Mouse (Mus musculus): ENCODE data around the gene Kif2a. TPM values are rescaled to one million over a fixed set of nuclear protein-coding genes. Genes with fewer than 3 reads are reported as not detected.
"Not testable (repeated sequence)": the region's sequence is repeated elsewhere in the genome, so short reads cannot be mapped to it uniquely, and the experiment has no call there.

Gene Kif2a
- total RNA-seq, 2 experiments from 2014 or later, result 92.4 to 108 TPM

DNA sequence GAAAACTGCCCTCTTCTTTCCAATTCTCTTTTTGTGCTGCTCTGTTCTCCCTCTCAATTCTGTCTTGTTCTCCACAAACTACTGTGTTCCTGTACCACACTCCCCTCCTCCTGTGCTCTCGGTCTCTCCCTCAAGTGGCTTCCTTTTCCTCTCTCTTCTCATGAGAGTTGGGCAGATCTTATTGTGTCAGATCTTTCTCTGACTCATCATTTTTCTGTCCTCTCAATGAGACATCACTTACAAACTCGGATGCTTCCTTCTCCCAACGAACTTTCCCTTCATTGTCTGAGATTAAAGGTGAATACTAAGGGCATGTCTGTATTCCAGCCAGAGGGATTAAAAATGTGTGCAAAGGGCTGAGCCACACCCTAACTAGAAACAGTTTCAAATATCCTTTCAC is 3.7 kb upstream of the Kif2a start:
- intact Hi-C loops (cut with DNase I), result no loop called here
- DNase-seq (ENCODE audit: low spot score in 2 of 2), result no peak

DNA sequence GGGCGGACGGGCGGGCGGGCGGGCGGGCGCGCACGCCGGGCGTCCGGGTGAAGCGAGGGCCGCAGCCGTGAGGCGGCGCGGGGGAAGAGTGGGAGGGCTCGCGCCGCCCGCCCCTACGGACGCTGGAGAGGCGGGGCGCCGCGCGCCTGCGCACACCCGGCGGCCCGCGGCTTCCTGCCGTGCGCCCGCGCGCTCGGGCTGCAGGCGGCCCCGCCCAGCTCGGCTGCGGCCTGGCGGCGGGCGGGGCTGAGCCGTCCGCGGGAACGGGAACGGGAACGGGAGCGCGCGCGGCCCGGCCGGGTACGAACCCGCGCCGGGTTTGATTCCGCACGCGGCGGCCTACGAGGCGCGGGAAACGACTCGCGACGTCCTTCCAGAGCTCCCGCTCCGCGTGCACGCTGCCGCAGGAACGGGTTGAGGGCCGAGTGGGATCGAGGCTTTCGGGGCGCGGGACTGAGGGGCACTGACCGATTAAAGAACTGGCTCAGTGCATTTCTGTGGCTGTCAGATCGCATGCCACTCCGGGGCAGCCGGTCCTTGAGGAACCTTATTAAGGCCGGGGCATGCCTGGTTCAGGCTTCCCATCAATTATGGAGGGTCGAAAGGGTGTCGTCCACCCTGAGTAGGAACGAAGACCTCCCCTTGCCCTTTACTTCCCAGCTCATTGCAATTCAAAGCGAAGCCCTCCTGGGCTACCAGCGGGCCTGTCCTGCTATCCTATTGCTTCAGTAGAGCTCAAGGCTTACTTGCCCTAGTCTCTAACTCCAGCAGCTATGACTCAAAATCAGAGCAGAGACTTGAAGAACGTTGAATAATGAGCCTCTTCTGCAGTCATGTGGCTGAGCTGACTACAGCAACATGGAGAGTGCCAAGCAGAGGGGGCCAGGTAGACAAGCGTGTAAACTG is 593 bp upstream of the Kif2a start:
- intact Hi-C loops (cut with DNase I), result loop anchor here (5.0 kb wide), 1 partner anchor 80 kb away; no protein-coding TSS in a partner anchor
- DNase-seq (ENCODE audit: low spot score in 2 of 2), result peak; percentile 69 to 85

DNA sequence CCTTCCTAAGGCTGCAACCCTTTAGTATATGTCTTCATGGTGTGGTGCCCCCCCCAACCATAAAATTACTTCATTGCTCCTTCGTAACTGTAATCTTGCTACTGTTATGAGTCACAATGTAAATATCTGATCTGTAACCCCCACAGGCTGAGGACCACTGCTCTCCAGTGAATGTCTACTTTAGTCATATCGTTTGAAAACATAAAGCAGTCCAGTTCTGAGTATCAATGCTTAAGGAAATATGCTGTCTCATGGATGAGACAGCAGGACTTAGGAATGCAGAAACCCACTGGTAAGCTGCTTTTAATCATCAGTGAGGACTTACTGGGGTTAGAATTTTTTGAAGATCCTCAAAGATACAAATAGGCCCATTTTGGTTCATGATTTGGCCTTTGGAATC is 2.5 kb downstream of the Kif2a start:
- intact Hi-C loops (cut with DNase I), result no loop called here
- no peak for DNase-seq (ENCODE audit: low spot score in 2 of 2)

DNA sequence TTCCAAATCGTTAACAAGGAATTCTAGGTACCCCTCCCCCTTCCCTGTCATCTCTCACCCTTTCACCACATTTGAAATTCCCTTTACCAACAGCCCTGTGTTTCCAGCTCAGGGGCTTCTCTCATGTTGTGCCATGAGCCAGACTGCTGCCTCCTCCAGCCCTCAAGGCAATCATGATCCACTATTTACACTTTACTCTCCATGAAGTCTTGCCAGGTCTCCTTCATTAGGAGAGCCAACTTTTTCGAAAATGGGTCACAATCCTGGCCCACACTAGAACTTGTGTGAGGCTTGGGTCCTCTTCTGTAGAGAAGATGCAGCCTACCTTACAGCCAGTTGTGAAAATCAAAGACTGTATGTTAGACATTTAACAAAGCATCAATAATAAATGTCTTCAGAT is 8.0 kb downstream of the Kif2a start:
- intact Hi-C loops (cut with DNase I), result no loop called here
- DNase-seq (ENCODE audit: low spot score in 2 of 2), result no peak

DNA sequence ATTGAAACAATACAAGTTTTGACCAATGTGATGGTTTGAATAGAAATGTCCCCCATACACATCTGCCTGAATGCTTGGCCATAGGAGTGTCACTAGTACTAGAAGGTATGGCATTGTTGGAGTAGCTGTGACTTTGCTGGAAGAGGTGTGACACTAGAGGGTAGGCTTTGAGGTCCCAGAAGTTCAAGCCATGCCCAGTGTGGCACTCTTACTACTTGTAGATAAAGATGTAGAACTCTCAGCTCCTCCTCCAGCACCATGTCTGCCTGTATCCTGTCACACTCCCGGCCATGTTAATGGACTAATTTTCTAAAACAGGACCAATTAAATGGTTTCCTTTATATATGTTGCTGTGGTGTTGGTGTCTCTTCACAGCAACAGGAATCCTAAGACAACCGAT is 10.3 kb downstream of the Kif2a start:
- intact Hi-C loops (cut with DNase I), result no loop called here
- DNase-seq (ENCODE audit: low spot score in 2 of 2), result no peak

DNA sequence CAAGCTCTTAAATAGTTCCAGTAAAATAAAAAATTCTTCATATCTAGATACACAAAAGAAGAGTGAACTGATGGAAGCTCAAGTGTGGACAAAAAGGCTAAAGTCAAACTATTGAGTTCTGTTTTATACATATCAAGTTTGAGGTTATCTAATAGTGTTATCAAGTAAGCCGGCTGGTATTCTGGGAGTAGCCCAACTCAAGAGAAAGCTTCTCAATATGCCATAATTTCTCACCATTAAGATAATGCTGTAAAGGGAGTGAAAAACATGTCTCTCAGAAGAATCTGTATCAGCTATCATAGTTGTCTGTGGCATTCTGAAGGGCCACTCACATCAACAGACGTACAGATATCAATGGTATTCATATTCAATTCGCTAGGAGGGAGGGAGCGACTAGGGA is 13.8 kb downstream of the Kif2a start:
- no peak for DNase-seq (ENCODE audit: low spot score in 2 of 2)
- intact Hi-C loops (cut with DNase I), result no loop called here

DNA sequence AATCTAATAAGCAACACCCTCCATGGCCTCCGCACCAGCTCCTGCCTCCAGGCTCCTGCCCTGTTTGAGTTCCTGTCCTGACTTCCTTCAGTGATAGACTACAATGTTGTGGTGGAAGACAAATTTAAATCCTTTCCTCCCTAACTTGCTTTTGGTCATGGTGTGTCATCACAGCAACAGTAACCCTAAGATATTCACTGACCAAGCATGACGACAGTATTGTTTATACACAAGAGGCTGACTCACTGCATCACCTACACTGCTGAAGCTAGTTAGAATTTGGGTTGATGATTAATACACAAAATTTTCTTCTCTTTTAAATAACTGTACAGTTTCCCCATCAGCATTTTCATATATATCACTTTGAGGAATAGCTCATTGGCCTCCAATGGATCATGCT is 18.7 kb downstream of the Kif2a start:
- no peak for DNase-seq (ENCODE audit: low spot score in 2 of 2)

DNA sequence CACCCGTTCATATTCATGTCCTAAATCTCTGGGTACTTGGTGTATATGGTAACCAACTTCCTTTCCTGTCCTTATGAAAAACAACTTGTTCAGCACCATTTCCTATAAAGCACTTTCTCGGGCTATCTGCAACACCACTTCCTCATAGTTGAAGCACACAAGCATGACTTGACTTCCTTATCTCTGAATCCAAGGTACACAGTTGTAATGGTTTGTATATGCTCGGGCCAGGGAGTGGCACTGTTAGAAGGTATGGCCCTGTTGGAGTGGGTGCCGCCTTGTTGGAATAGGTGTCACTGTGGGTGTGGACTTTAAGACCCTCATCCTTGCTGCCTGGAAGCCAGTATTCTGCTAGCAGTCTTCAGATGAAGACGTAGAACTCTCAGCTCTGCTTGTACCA is 23.3 kb downstream of the Kif2a start:
- no peak for DNase-seq (ENCODE audit: low spot score in 2 of 2)
- intact Hi-C loops (cut with DNase I), result no loop called here

More for the DNA sequence above, 18.7 kb downstream of the Kif2a start:
- intact Hi-C loops (cut with DNase I), result no loop called here

DNA sequence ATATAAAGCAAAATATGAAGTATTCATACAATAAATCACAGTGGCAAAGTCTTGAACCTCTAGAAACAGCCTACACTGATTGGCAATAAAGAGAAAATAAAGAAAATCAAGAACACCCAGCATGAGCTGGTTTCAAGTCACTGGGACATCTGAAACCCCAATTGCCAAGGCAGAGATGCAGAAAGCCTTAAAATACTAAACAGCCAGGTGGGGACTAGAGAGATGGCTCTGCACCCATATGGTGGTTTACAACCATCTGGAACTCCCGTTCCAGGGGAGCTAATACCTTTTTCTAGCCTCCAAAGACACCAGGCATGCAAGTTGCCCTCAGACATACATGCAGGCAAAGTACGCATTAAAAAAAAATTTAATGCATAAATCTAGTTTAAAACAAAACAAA is 23.9 kb downstream of the Kif2a start:
- intact Hi-C loops (cut with DNase I), result no loop called here
- DNase-seq (ENCODE audit: low spot score in 2 of 2), result no peak

DNA sequence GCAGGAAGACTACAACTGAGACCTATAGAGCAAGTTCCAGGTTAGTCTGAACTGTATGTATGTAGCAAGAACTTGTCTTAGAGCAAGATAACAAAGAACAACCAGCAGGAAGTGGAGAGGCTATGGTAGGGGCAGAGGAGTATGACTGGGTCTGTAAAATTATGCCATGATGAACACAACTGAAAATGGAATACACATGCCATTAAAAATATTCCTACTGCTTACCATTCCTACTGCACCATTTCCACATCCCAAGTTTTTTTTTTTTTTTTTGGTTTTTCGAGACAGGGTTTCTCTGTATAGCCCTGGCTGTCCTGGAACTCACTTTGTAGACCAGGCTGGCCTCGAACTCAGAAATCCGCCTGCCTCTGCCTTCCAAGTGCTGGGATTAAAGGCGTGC is 24.4 kb downstream of the Kif2a start:
- intact Hi-C loops (cut with DNase I); DNase-seq (ENCODE audit: low spot score in 2 of 2): not testable (repeated sequence)

DNA sequence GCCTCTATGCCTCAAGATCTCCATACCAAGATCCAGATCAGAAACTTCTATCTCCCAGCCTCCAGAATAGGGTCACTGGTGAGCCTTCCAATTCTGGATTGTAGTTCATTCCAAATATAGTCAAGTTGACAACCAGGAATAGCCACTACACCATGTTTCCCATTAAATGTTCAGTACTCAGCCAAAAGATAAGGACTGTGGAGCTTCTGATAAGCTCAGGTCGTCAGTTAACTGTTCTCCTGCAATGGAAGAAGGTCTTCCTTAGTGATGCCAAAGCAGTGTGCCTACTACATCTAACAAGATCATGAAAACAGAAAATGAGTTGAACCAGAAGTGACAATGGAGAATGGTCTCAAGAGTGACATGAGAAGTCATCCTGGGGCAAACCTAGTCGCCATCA is 25.0 kb downstream of the Kif2a start:
- no peak for DNase-seq (ENCODE audit: low spot score in 2 of 2)
- intact Hi-C loops (cut with DNase I), result no loop called here

DNA sequence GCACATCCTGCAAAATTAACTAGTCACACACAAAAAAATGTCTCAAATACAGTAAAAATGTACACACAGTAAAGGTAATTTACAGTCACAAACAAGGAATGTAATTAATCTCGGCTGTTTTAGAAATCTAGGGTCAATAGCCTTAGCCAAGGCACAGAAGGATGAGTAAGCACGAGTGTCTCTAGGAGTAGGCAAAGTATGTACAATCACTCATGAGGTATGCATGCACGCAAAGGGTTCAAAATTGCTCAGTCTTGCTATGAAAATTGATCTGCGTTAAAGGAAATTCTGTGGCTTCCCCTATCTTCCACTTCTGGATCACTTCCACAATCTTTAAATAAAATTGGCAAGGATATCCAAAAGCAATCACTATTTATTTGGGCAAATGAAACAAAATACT is 60.4 kb downstream of the Kif2a start:
- no peak for DNase-seq (ENCODE audit: low spot score in 2 of 2)
- intact Hi-C loops (cut with DNase I), result no loop called here

DNA sequence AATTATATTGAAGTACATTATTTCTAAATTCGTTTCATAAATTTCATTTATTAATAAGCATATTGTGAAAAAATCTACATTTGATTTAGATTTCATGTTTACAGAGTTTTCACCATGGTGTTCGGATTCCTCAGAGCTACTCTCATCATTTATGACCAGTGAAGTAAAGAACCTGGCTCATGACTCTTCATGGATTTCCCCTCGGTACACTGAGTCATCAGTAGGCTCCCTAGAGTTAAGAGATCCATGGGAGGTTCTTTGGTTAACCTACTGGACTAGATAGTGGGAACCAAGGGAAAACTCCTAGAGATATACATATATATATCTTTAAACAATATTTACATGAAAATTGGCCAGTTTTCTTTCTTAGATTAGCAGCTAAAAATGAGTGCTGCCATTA is 61.4 kb downstream of the Kif2a start:
- DNase-seq (ENCODE audit: low spot score in 2 of 2), result no peak
- intact Hi-C loops (cut with DNase I), result no loop called here

DNA sequence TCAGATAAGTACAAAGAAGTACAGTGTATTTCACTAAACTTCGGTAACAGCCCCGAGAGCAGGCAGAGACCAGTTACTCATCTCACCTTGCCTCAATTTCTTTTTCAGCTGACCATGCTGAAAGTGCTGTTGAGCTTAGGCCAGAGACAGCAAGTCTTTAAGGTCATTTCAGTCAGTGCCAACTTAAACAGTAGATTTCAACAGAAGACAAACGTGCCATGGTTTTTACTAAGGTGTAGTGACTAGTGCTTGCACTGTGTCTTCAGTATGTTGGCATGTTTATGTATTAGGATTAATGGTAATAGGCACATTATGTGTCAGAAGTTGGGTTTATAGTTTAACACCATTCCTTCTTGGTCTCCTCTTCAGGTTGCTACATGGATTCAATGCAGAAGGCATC is 63.6 kb downstream of the Kif2a start:
- no peak for DNase-seq (ENCODE audit: low spot score in 2 of 2)
- intact Hi-C loops (cut with DNase I), result no loop called here

DNA sequence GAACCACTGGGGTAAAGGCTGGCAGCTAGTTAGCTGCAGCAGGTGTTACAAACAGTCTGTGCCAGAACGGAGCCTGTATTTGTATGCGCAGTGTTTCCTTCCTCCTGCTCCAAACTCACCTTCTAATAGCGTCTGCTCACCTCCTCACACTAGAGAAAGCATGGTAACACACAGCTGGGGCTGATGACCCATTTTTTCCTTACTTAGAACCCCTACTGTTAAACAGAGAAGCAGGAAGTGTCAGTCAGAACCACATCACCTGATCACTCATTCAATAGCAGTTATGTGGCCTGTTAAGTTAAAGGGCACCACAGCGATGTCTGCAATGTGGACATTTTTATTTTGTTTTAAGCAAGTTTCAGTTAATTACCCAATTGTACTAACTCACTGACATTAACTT is 64.4 kb downstream of the Kif2a start:
- DNase-seq (ENCODE audit: low spot score in 2 of 2), result no peak
- intact Hi-C loops (cut with DNase I), result no loop called here

DNA sequence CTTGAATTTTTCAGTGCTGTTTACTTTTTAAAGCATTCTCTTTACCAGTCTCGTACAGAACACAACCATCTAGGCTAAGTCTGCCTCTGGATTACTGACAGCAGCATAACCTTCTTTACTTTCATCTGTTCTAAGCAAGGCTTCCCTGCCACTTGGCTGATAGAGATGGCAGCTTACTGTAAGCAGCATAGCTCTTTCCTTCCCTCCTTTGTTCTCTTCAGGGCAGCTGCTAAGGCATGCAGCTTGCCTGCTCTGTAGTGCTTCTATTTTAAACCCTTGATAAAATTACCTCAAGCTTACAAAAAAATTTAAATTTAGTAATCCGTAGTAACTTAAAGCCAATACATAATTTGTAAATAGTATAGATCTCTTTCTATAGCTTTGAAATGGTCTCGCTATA is 67.0 kb downstream of the Kif2a start:
- no peak for DNase-seq (ENCODE audit: low spot score in 2 of 2)
- intact Hi-C loops (cut with DNase I), result no loop called here

DNA sequence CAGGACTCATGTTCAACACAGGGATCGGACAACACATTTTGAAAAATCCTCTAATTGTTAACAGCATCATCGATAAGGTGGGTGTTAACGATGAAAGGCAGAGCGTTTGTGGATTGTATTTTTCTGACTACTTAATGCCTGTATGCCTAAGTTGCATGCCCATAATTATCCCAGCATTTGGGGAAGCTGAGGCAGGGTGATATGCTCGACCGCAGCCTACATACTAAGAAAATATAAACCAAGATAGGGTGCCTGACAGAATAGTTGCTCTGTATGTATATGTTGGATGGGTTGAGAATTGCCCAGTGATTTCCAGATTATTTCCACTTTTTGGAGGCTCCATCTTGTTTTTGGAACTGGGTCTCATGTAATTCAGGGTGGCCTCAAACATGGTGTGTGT is 74.3 kb downstream of the Kif2a start:
- no peak for DNase-seq (ENCODE audit: low spot score in 2 of 2)
- intact Hi-C loops (cut with DNase I), result no loop called here

DNA sequence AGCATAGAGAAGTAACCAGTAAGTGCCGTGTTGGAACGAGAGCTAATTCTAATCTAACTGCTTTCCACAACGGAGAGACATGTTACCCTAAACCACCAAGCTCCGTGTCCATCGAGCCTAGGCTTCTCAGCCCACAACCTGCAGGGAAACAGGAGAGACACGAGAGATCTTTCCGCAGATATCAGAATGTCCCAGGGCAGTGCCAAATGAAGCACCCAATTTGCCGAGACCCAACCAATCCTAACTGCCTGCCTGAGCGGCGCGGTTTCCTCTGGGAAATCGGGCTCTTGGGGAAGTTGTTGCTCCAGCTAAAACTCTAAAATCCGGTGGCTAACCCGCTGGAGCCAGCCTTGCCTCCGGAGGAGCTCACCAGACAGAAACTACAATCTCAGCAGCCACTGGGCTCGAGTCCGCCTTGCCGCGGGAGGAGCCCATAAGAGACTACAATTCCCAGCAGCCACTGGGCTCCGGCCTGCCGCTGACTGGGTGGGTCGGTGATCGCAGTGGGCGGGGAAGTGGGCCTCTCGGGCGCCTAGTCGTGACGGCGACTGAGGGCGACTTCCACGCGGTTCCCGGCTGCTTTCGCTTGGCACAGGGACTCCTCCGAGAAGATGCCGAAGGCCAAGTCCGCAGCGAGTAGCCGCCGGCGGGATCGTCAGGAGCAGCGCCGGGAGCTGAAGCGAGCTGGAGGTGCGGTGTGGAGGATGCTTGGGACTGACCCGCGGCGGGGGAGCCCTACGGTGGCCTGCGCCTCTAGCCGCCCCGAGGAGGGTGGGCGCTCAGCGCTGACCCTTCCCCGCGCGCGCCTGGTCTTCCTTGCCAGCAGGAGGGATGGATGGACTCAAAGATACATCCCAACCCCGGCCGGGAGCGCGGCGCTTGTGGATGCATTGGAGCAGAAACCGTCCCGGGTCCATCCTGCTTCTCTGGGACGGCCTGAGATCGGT is 75.1 kb downstream of the Kif2a start, which contains the start of gene Dimt1:
Gene Dimt1, plus strand, starts transcription at position 534 of the 947 bp plus-strand sequence.
- intact Hi-C loops (cut with DNase I), result loop anchor here (1.0 kb wide), 1 partner anchor 10 kb away; no protein-coding TSS in a partner anchor
- peak; percentile 96 to 97 for DNase-seq (ENCODE audit: low spot score in 2 of 2)

DNA sequence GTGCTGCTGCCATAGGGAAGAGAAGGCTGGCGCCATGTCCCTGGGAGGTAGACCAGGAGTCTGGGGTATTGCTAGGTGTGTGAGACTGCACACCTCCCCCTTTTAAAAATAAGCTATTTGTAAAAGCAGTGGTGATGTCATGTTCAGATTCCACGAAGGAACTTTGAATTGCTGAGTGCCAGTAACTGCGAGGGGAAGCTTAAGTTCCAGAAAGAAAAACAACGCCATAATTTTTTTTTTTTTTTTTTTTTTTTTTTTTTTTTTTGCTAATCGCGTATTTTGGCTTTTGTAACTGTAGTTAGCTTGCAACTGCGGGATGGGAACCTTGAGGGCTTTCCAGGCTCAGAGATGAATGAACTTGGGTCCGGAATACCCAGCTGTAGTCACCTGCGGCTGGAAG is 76.4 kb downstream of the Kif2a start:
- intact Hi-C loops (cut with DNase I), result no loop called here

DNA sequence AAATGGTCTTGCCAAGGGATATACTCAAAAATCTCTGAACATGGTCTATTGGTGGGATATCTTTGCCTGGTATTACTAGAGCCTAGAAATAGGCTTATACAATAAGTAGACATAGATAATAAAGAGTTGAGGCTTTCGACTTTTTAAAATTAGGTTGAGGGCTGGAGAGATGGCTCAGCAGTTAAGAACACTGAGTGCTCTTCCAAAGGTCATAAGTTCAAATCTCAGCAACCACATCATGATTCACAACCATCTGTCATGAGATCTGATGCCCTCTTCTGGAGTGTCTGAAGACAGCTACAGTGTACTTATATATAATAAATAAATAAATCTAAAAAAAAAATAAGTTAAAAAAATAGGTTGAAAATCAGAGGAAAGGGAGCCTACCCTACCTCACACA is 79.2 kb downstream of the Kif2a start:
- DNase-seq (ENCODE audit: low spot score in 2 of 2), result no peak
- intact Hi-C loops (cut with DNase I), result no loop called here

More for the DNA sequence above, 76.4 kb downstream of the Kif2a start:
- DNase-seq (ENCODE audit: low spot score in 2 of 2), result no peak
